ENCODE assay signal across 8 mouse cellular contexts in genomic region chr12:69986241-69986762, GRCm38 (mm10). TPM values are rescaled to one million over a fixed set of nuclear protein-coding genes. Genes with fewer than 3 reads are reported as not detected.
A peak's percentile ranks its signal among the peaks of the same experiment; 100 is the strongest.
DNase-seq lines count a peak whose midpoint lies in the region; ATAC-seq and TF ChIP-seq lines count a peak whose summit lies in the region.

No protein-coding gene starts in this region.

- H3K9me3 ChIP-seq in forebrain, embryonic 10.5 days: 0 out of 2 replicates have a peak, but pooled peaks cover 4% of the 10 kb centered on the region
- no peaks in the 10 kb centered on the region for H3K9me3 ChIP-seq in hindbrain, embryonic 15.5 days
- H3K9me3 ChIP-seq in midbrain, embryonic 16.5 days (replicated peaks; ENCODE audit: control insufficient read depth, low read length, poor library complexity, severe bottlenecking): no peaks in the 10 kb centered on the region

- WGBS in forebrain, embryonic 10.5 days: under 1% methylated on average over 35 of the region's 36 CpGs
- WGBS in hindbrain, embryonic 15.5 days: under 1% methylated on average over 35 of the region's 36 CpGs
- WGBS in liver, adult 2 months: 1% methylated on average over 35 of the region's 36 CpGs
- under 1% methylated on average over 34 of the region's 36 CpGs for WGBS in midbrain, embryonic 16.5 days

- no peak for TF ChIP-seq CTCF in liver, adult 2 months (IDR thresholded peaks at IDR 0.05; ENCODE audit: low read depth, low read length)

- peak overlapping the region; percentile 91 for H3K4me3 ChIP-seq in forebrain, embryonic 10.5 days
- H3K4me3 ChIP-seq in hindbrain, embryonic 15.5 days: peak overlapping the region; percentile 95
- peak overlapping the region; percentile 99 for H3K4me3 ChIP-seq in liver, adult 2 months (ENCODE audit: insufficient read depth, low read depth, low read length)
- H3K4me3 ChIP-seq in midbrain, embryonic 16.5 days (ENCODE audit: low read depth, low read length): peak overlapping the region; percentile 81

- H3K4me1 ChIP-seq in forebrain, embryonic 10.5 days: peaks cover 27% of the 10 kb centered on the region
- peaks cover 14% of the 10 kb centered on the region for H3K4me1 ChIP-seq in hindbrain, embryonic 15.5 days (replicated peaks)
- H3K4me1 ChIP-seq in liver, adult 2 months (ENCODE audit: control insufficient read depth, insufficient read depth, low read length): peaks cover 7% of the 10 kb centered on the region
- H3K4me1 ChIP-seq in midbrain, embryonic 16.5 days (ENCODE audit: control insufficient read depth, insufficient read depth, low read length): peaks cover 17% of the 10 kb centered on the region

- H3K79me2 ChIP-seq in liver, adult 2 months (ENCODE audit: control insufficient read depth, insufficient read depth, low read length): peaks cover 11% of the 10 kb centered on the region; the same call in 1 of the 2 replicates

- H3K27me3 ChIP-seq in forebrain, embryonic 10.5 days (ENCODE audit: poor library complexity, severe bottlenecking): no peaks in the 10 kb centered on the region
- no peaks in the 10 kb centered on the region for H3K27me3 ChIP-seq in hindbrain, embryonic 15.5 days
- no peaks in the 10 kb centered on the region for H3K27me3 ChIP-seq in liver, adult 2 months (ENCODE audit: control insufficient read depth, insufficient read depth, low read length)
- H3K27me3 ChIP-seq in midbrain, embryonic 16.5 days (ENCODE audit: control insufficient read depth, insufficient read depth, low read depth, low read length): no peaks in the 10 kb centered on the region

- H3K4me2 ChIP-seq in hindbrain, embryonic 15.5 days: peak overlapping the region; percentile 75
- peak overlapping the region; percentile 78 for H3K4me2 ChIP-seq in midbrain, embryonic 16.5 days (ENCODE audit: low read length)

- H3K36me3 ChIP-seq in forebrain, embryonic 10.5 days (replicated peaks): peaks cover 32% of the 10 kb centered on the region
- H3K36me3 ChIP-seq in hindbrain, embryonic 15.5 days: peaks cover 19% of the 10 kb centered on the region; the same call in 1 of the 2 replicates
- peaks cover 27% of the 10 kb centered on the region for H3K36me3 ChIP-seq in liver, adult 2 months (ENCODE audit: control insufficient read depth, insufficient read depth, low read length)
- H3K36me3 ChIP-seq in midbrain, embryonic 16.5 days (ENCODE audit: control insufficient read depth, insufficient read depth, low read length): peaks cover 4% of the 10 kb centered on the region

- peak; percentile 33 for ATAC-seq in activated CD4-positive, CD25-positive, alpha-beta regulatory T cell, adult 4 months
- peak; percentile 55 for ATAC-seq in hindbrain, embryonic 15.5 days (ENCODE audit: low FRiP score, low read depth)
- ATAC-seq in midbrain, embryonic 16.5 days: peak; percentile 70

- H3K27ac ChIP-seq in forebrain, embryonic 10.5 days: peak overlapping the region; percentile 97
- peak overlapping the region; percentile 91 for H3K27ac ChIP-seq in hindbrain, embryonic 15.5 days (replicated peaks)
- peak overlapping the region; percentile 75 for H3K27ac ChIP-seq in liver, adult 2 months (replicated peaks; ENCODE audit: insufficient read depth, low read depth, low read length)
- H3K27ac ChIP-seq in midbrain, embryonic 16.5 days (ENCODE audit: low read length): peak overlapping the region; percentile 85

- no peak for TF ChIP-seq POLR2A in liver, adult 2 months (IDR thresholded peaks at IDR 0.05; ENCODE audit: extremely low read depth, insufficient read depth, low read length)

- peak; percentile 18 for DNase-seq in ovary, postnatal 14 days (ENCODE audit: low spot score)
- DNase-seq in ovary, postnatal 36 days (ENCODE audit: low spot score): no peak
- peak; percentile 57 for DNase-seq in forebrain, embryonic 10.5 days (ENCODE audit: extremely low spot score, low spot score)
- DNase-seq in liver, adult 2 months (ENCODE audit: extremely low read depth, low read depth, low spot score): peak; percentile 21
- DNase-seq in thymus, postnatal 14 days: peak; percentile 47

- peak overlapping the region; percentile 81 for H3K9ac ChIP-seq in hindbrain, embryonic 15.5 days
- H3K9ac ChIP-seq in liver, adult 2 months (ENCODE audit: low read depth, low read length): peak overlapping the region; percentile 98
- H3K9ac ChIP-seq in midbrain, embryonic 16.5 days (ENCODE audit: low read depth, low read length): peak overlapping the region; percentile 91

RNA-seq across cellular contexts. Expression of gene Sav1, which starts 0.5 kb away (rescaled TPM):
- polyA plus RNA-seq in activated CD4-positive, CD25-positive, alpha-beta regulatory T cell, adult 4 months (2017; shearing (Covaris generic)): 1 to 10 TPM; 3.0 to 3.7 TPM
- 2.0 and 3.4 TPM in 2 replicates for polyA plus RNA-seq in forebrain, embryonic 10.5 days (2016; fragmentation: Nextera tagmentation; extraction: Ambion mirVana)
- 3.4 and 3.6 TPM in 2 replicates for polyA plus RNA-seq in hindbrain, embryonic 15.5 days (2015; fragmentation: Nextera tagmentation; extraction: Ambion mirVana)
- 10.1 and 11.4 TPM in 2 replicates for total RNA-seq in liver, adult 2 months (2014; rRNA removed)
- 4.4 and 5.4 TPM in 2 replicates for polyA plus RNA-seq in liver, adult 2 months (2012; rRNA removed)
- polyA plus RNA-seq in midbrain, embryonic 16.5 days (2015; fragmentation: Nextera tagmentation; extraction: Ambion mirVana): 1.2 and 2.1 TPM in 2 replicates
